Mouse (Mus musculus) MEL (cell line): Measurements from ENCODE around the gene Etv4. TPM values are rescaled to one million over a fixed set of nuclear protein-coding genes. Genes with fewer than 3 reads are reported as not detected.

Experiments
- DNase-seq: peaks from one replicate; pipeline ENCODE4 v3.0.0; 2011; ENCODE audit warnings: low read depth, low spot score
- H3K27ac ChIP-seq: 2 replicates; pipeline ENCODE4 v1.5.1; 2012; ENCODE audit warnings: low read depth, mild to moderate bottlenecking, control low read depth, low read length, moderate library complexity; ENCODE audit not compliant: control insufficient read depth
- H3K27me3 ChIP-seq, 2 experiments: fragments of 150-350 bp in 1 of 2; sonication (generic) in 1 of 2; 2 replicates each; pipeline ENCODE4 v1.6.1; 2012; ENCODE audit warnings: low read length in 2 of 2, mild to moderate bottlenecking in 2 of 2, improper control_type of control experiment in 1 of 2, moderate library complexity in 1 of 2; ENCODE audit not compliant: insufficient read depth in 2 of 2, control insufficient read depth in 1 of 2
- H3K36me3 ChIP-seq, 2 experiments: 2 replicates each; pipeline ENCODE4 v1.6.1; 2012 to 2014; ENCODE audit warnings: low read length in 2 of 2, improper control_type of control experiment in 1 of 2, inconsistent platforms in 1 of 2, mild to moderate bottlenecking in 1 of 2; ENCODE audit not compliant: insufficient read depth in 2 of 2, control insufficient read depth in 1 of 2
- H3K4me1 ChIP-seq, 2 experiments: fragments of 150-350 bp in 1 of 2; sonication (generic) in 1 of 2; 2 replicates each; pipeline ENCODE4 v1.6.1; 2012; ENCODE audit warnings: low read length in 2 of 2, improper control_type of control experiment in 1 of 2, mild to moderate bottlenecking in 1 of 2; ENCODE audit not compliant: insufficient read depth in 2 of 2, control insufficient read depth in 1 of 2
- H3K4me3 ChIP-seq, 2 experiments: fragments of 150-350 bp in 1 of 2; sonication (generic) in 1 of 2; 2 replicates each; pipeline ENCODE4 v1.5.1; 2012; ENCODE audit warnings: low read depth in 2 of 2, low read length in 2 of 2, mild to moderate bottlenecking in 2 of 2, moderate library complexity in 2 of 2, control low read depth in 1 of 2, improper control_type of control experiment in 1 of 2; ENCODE audit not compliant: control insufficient read depth in 1 of 2, insufficient read depth in 1 of 2
- H3K79me2 ChIP-seq: 2 replicates; pipeline ENCODE4 v1.6.1; 2012; ENCODE audit warnings: mild to moderate bottlenecking, low read length, moderate library complexity; ENCODE audit not compliant: control insufficient read depth, poor library complexity, insufficient read depth
- H3K9ac ChIP-seq: 2 replicates; pipeline ENCODE4 v1.6.1; 2012; ENCODE audit warnings: low read depth, mild to moderate bottlenecking, control low read depth, low read length, moderate library complexity; ENCODE audit not compliant: control insufficient read depth, poor library complexity, severe bottlenecking
- H3K9me3 ChIP-seq: fragments of 150-350 bp; sonication (generic); replicated peaks from 2 replicates; pipeline ENCODE4 v1.6.1; 2012; ENCODE audit warnings: mild to moderate bottlenecking, low read length, improper control_type of control experiment, moderate library complexity; ENCODE audit not compliant: insufficient read depth
- BHLHE40 ChIP-seq: IDR thresholded peaks from 2 replicates; pipeline ENCODE4 v1.6.1; 2012; ENCODE audit warnings: low read depth, mild to moderate bottlenecking, inconsistent platforms, low read length, improper control_type of control experiment, borderline replicate concordance
- CHD1 ChIP-seq: IDR thresholded peaks from 2 replicates; pipeline ENCODE4 v1.6.1; 2012; ENCODE audit warnings: low read depth, mild to moderate bottlenecking, inconsistent platforms, low read length, improper control_type of control experiment
- CHD2 ChIP-seq: IDR thresholded peaks from 2 replicates; pipeline ENCODE4 v1.6.1; 2011; ENCODE audit warnings: low read length, improper control_type of control experiment
- CTCF ChIP-seq, 3 experiments: IDR thresholded peaks in 2 of 3; conservative IDR thresholded peaks in 1 of 3; 2 replicates each; pipeline ENCODE4 v1.5.1; 2011 to 2012; ENCODE audit warnings: low read length in 3 of 3, low read depth in 2 of 3, mild to moderate bottlenecking in 2 of 3, improper control_type of control experiment in 1 of 3, inconsistent platforms in 1 of 3, mixed read lengths in 1 of 3, moderate library complexity in 1 of 3; ENCODE audit not compliant: control insufficient read depth in 1 of 3, insufficient read depth in 1 of 3, poor library complexity in 1 of 3, severe bottlenecking in 1 of 3
- E2F4 ChIP-seq: IDR thresholded peaks from 2 replicates; pipeline ENCODE4 v1.6.1; 2011; ENCODE audit warnings: low read depth, low read length, improper control_type of control experiment, borderline replicate concordance
- ELF1 ChIP-seq: IDR thresholded peaks from 2 replicates; pipeline ENCODE4 v1.6.1; 2014; ENCODE audit warnings: low read depth, mild to moderate bottlenecking, inconsistent platforms, low read length, improper control_type of control experiment, moderate library complexity
- EP300 ChIP-seq, 2 experiments: IDR thresholded peaks; 2 replicates each; pipeline ENCODE4 v1.6.1; 2011; ENCODE audit warnings: improper control_type of control experiment in 2 of 2, low read length in 2 of 2, low read depth in 1 of 2, mild to moderate bottlenecking in 1 of 2
- ETS1 ChIP-seq: IDR thresholded peaks from 2 replicates; pipeline ENCODE4 v1.6.1; 2012; ENCODE audit warnings: low read depth, mild to moderate bottlenecking, inconsistent platforms, low read length, improper control_type of control experiment, moderate library complexity
- GABPA ChIP-seq: IDR thresholded peaks from 2 replicates; pipeline ENCODE4 v1.6.1; 2012; ENCODE audit warnings: low read depth, mild to moderate bottlenecking, inconsistent platforms, low read length, improper control_type of control experiment, moderate library complexity
- GATA1 ChIP-seq: IDR thresholded peaks from 2 replicates; pipeline ENCODE4 v1.6.1; 2011; ENCODE audit warnings: low read depth, low read length, improper control_type of control experiment
- JUND ChIP-seq: IDR thresholded peaks from 2 replicates; pipeline ENCODE4 v1.6.1; 2011; ENCODE audit warnings: low read depth, mild to moderate bottlenecking, improper control_type of control experiment, low read length
- KAT2A ChIP-seq: conservative IDR thresholded peaks from 2 replicates; pipeline ENCODE4 v1.6.1; 2012; ENCODE audit warnings: low read depth, low read length, improper control_type of control experiment, inconsistent platforms
- MAFK ChIP-seq: IDR thresholded peaks from 2 replicates; pipeline ENCODE4 v1.6.1; 2011; ENCODE audit warnings: low read depth, mild to moderate bottlenecking, low read length, improper control_type of control experiment, borderline replicate concordance
- MAX ChIP-seq: IDR thresholded peaks from 2 replicates; pipeline ENCODE4 v1.6.1; 2011; ENCODE audit warnings: low read length, improper control_type of control experiment
- MAZ ChIP-seq: IDR thresholded peaks from 2 replicates; pipeline ENCODE4 v1.6.1; 2012; ENCODE audit warnings: low read depth, mild to moderate bottlenecking, inconsistent platforms, low read length, improper control_type of control experiment
- MEF2A ChIP-seq: IDR thresholded peaks from 2 replicates; pipeline ENCODE4 v1.6.1; 2014; ENCODE audit warnings: low read depth, mild to moderate bottlenecking, inconsistent platforms, low read length, improper control_type of control experiment; ENCODE audit not compliant: poor library complexity, insufficient replicate concordance, severe bottlenecking; ENCODE audit errors: extremely low read depth
- MXI1 ChIP-seq: IDR thresholded peaks from 2 replicates; pipeline ENCODE4 v1.6.1; 2011; ENCODE audit warnings: mild to moderate bottlenecking, low read depth, low read length, improper control_type of control experiment
- MYB ChIP-seq: IDR thresholded peaks from 2 replicates; pipeline ENCODE4 v1.6.1; 2011; ENCODE audit warnings: mild to moderate bottlenecking, low read depth, low read length, improper control_type of control experiment
- MYC ChIP-seq: IDR thresholded peaks from 2 replicates; pipeline ENCODE4 v1.6.1; 2011; ENCODE audit warnings: low read depth, mild to moderate bottlenecking, low read length, improper control_type of control experiment, moderate library complexity
- NELFE ChIP-seq: IDR thresholded peaks from 2 replicates; pipeline ENCODE4 v1.6.1; 2011; ENCODE audit warnings: low read depth, low read length, improper control_type of control experiment
- NRF1 ChIP-seq: IDR thresholded peaks from 2 replicates; pipeline ENCODE4 v1.6.1; 2014; ENCODE audit warnings: low read depth, mild to moderate bottlenecking, inconsistent platforms, low read length, improper control_type of control experiment, moderate library complexity; ENCODE audit not compliant: poor library complexity, insufficient read depth, severe bottlenecking
- POLR2AphosphoS2 ChIP-seq: IDR thresholded peaks from 2 replicates; pipeline ENCODE4 v1.6.1; 2011; ENCODE audit warnings: low read length, improper control_type of control experiment
- POLR2AphosphoS5 ChIP-seq: IDR thresholded peaks from 2 replicates; pipeline ENCODE4 v1.6.1; 2012; ENCODE audit warnings: low read depth, borderline replicate concordance, mild to moderate bottlenecking, inconsistent platforms, low read length, moderate library complexity, mixed read lengths
- RAD21 ChIP-seq: IDR thresholded peaks from 2 replicates; pipeline ENCODE4 v1.6.1; 2011; ENCODE audit warnings: mild to moderate bottlenecking, low read depth, low read length, improper control_type of control experiment
- RCOR1 ChIP-seq: IDR thresholded peaks from 2 replicates; pipeline ENCODE4 v1.6.1; 2012; ENCODE audit warnings: low read depth, mild to moderate bottlenecking, inconsistent platforms, low read length, improper control_type of control experiment
- SIN3A ChIP-seq: IDR thresholded peaks from 2 replicates; pipeline ENCODE4 v1.6.1; 2012; ENCODE audit warnings: low read length, improper control_type of control experiment, inconsistent platforms
- SMC3 ChIP-seq: IDR thresholded peaks from 2 replicates; pipeline ENCODE4 v1.6.1; 2011; ENCODE audit warnings: low read depth, low read length, improper control_type of control experiment
- TAL1 ChIP-seq: IDR thresholded peaks from 2 replicates; pipeline ENCODE4 v1.6.1; 2012; ENCODE audit warnings: mild to moderate bottlenecking, inconsistent platforms, low read length, moderate library complexity, mixed read lengths
- TBP ChIP-seq: IDR thresholded peaks from 2 replicates; pipeline ENCODE4 v1.8.0; 2011; ENCODE audit warnings: low read depth, low read length, improper control_type of control experiment
- TCF12 ChIP-seq: IDR thresholded peaks from 2 replicates; pipeline ENCODE4 v1.6.1; 2014; ENCODE audit warnings: low read depth, mild to moderate bottlenecking, inconsistent platforms, low read length, improper control_type of control experiment, moderate library complexity
- UBTF ChIP-seq: IDR thresholded peaks from 2 replicates; pipeline ENCODE4 v1.6.1; 2012; ENCODE audit warnings: low read depth, mild to moderate bottlenecking, inconsistent platforms, low read length, improper control_type of control experiment, moderate library complexity, borderline replicate concordance; ENCODE audit not compliant: insufficient read depth
- USF2 ChIP-seq, 2 experiments: IDR thresholded peaks; 2 replicates each; pipeline ENCODE4 v1.6.1; 2011 to 2012; ENCODE audit warnings: improper control_type of control experiment in 2 of 2, low read length in 2 of 2, borderline replicate concordance in 1 of 2, inconsistent platforms in 1 of 2, low read depth in 1 of 2, mild to moderate bottlenecking in 1 of 2; ENCODE audit not compliant: insufficient read depth in 1 of 2
- ZC3H11A ChIP-seq: IDR thresholded peaks from 2 replicates; pipeline ENCODE4 v1.6.1; 2012; ENCODE audit warnings: low read depth, mild to moderate bottlenecking, inconsistent platforms, low read length, improper control_type of control experiment
- ZMIZ1 ChIP-seq: IDR thresholded peaks from 2 replicates; pipeline ENCODE4 v1.6.1; 2012; ENCODE audit warnings: low read depth, mild to moderate bottlenecking, inconsistent platforms, low read length, improper control_type of control experiment, moderate library complexity
- ZNF384 ChIP-seq: IDR thresholded peaks from 2 replicates; pipeline ENCODE4 v1.6.1; 2012; ENCODE audit warnings: low read depth, mild to moderate bottlenecking, inconsistent platforms, low read length, improper control_type of control experiment
- polyA plus RNA-seq, 2 experiments: library from polyadenylated mRNA; stranded (reverse) in 1 of 2; unstranded in 1 of 2; fragments of >175 nt in 1 of 2; fragments of >200 nt in 1 of 2; gene quantifications; 2 replicates each; pipeline versions ENCODE4 v1.2.1 to v1.2.4; 2012; ENCODE audit warnings: low replicate concordance in 2 of 2, low read depth in 1 of 2; ENCODE audit not compliant: insufficient read length in 2 of 2, insufficient read depth in 1 of 2, missing spikeins in 1 of 2
- total RNA-seq: library from RNA; depleted of rRNA; stranded (reverse); fragments of 300-350 nt; gene quantifications from 2 replicates; pipeline ENCODE4 v1.2.3, GENCODE M21; 2012; rRNA removed

Gene Etv4
- total RNA-seq (16.5 and 19.1 TPM in 2 replicates), polyA plus RNA-seq (10 to 100 TPM in 1 of 2 experiments, not detected in 1; 22.1 TPM)

DNA sequence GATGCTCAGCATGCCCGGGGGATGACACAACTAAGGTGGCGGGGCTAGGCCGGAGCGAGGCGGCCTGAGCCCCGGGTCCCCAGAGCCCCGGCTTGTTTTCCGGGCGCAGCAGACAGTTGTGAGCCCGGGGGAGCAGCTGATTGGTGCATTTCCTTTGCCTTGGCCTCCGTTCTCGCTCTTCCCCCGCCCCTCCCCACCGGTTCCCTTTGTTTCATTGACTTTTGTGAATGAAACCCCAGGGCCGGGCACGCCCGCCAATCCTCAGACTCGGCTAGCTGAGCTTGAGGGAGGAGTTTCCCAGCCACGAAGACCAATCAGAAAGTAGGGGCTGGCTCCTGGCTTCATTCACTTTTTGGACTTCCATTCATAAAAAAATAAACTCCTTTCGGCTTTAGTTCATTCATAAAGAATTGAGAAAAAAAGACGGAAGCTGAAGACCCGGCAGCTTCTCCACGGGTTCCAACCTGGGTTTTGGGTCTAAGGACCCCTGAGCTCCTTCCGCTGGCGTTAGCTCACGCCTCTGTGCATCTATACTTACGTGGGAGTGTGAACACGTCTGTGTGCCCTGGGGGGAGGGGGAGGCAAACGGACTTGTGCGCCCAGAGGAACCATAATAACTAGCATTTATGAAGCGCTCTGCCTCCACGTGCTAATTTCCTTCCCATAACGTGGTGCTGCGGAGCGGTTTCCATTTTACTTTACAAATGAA is at the start of gene Etv4:
Etv4 (minus strand) TSS at position 229 of the 709 bp plus-strand sequence.
- H3K4me3 ChIP-seq: peak within 1 kb of the TSS; percentile 73 to 82
- TF ChIP-seq ZC3H11A (peak; percentile 97), POLR2AphosphoS5 (no peak), CTCF (IDR thresholded peaks at IDR 0.05 in 2 of 3, conservative IDR thresholded peaks at IDR 0.05 in 1 of 3; ENCODE audit: control insufficient read depth in 1 of 3, insufficient read depth in 1 of 3, low read depth in 2 of 3, low read length in 3 of 3, poor library complexity in 1 of 3, severe bottlenecking in 1 of 3) (no peak), SIN3A (peak; percentile 82; the same call in 1 of the 2 replicates), SMC3 (no peak), MYB (no peak), TAL1 (no peak), ZMIZ1 (0 out of 2 replicates have a peak, but pooled peaks have one; percentile 40), RAD21 (no peak), NELFE (peak; percentile 74), KAT2A (no peak), MAX (peak; percentile 95), BHLHE40 (no peak), USF2 (IDR thresholded peaks at IDR 0.05; ENCODE audit: borderline replicate concordance in 1 of 2, insufficient read depth in 1 of 2, low read depth in 1 of 2, low read length in 2 of 2) (no peak), TCF12 (0 out of 2 replicates have a peak, but pooled peaks have one; percentile 11), GATA1 (no peak), ETS1 (no peak; the same call in 1 of the 2 replicates), ELF1 (peak; percentile 39), MXI1 (peak; percentile 94), GABPA (no peak), CHD2 (no peak), CHD1 (no peak), POLR2AphosphoS2 (no peak; the same call in 1 of the 2 replicates), MAZ (peak; percentile 83), MYC (peak; percentile 92), MAFK (no peak), ZNF384 (peak; percentile 59), MEF2A (no peak), JUND (no peak; the same call in 1 of the 2 replicates), RCOR1 (no peak), EP300 (IDR thresholded peaks at IDR 0.05; ENCODE audit: low read depth in 1 of 2, low read length in 2 of 2) (no peak), E2F4 (peak; percentile 57; the same call in 1 of the 2 replicates), UBTF (no peak; the same call in 1 of the 2 replicates), TBP (peak; percentile 62), NRF1 (no peak)

More for the DNA sequence above, at the start of gene Etv4:
- peak within 1 kb of the TSS; percentile 79 for H3K27ac ChIP-seq
- H3K27me3 ChIP-seq: peaks cover 1 to 3% of the 10 kb centered on the region in 2 experiments; a peak in 3 of 4 replicates
- DNase-seq: peak; percentile 99
- peaks cover 5 to 15% of the 10 kb centered on the region in 2 experiments; a peak in 3 of 4 replicates for H3K4me1 ChIP-seq
- no peaks in the 10 kb centered on the region; the same call in 1 of the 2 replicates for H3K79me2 ChIP-seq
- H3K9ac ChIP-seq: peak within 1 kb of the TSS; percentile 78
- peaks cover 0 to 6% of the 10 kb centered on the region in 2 experiments; a peak in 2 of 4 replicates for H3K36me3 ChIP-seq
- no peaks in the 10 kb centered on the region for H3K9me3 ChIP-seq
